Mouse (Mus musculus) neural tube, embryonic 14.5 days (tissue): ENCODE data around the gene Tmem252. TPM values are rescaled to one million over a fixed set of nuclear protein-coding genes. Genes with fewer than 3 reads are reported as not detected.

ENCODE experiments used
- polyA plus RNA-seq: library from polyadenylated mRNA; unstranded; fragments of >200 nt; fragmentation: Nextera tagmentation; extraction: Ambion mirVana; gene quantifications from 2 replicates; pipeline ENCODE4 v1.2.1, GENCODE M21; 2014

Tmem252 gene
- polyA plus RNA-seq, 1 experiment from 2014 or later = 3.0 TPM

Other genes with a start within 250 kb of the Tmem252 start
- gene Fam122a, start 196.7 kb upstream of the Tmem252 start, polyA plus RNA-seq = 58.9 and 62.5 TPM in 2 replicates
- gene Pip5k1b, start 118.1 kb upstream of the Tmem252 start, polyA plus RNA-seq = 1.9 and 2.1 TPM in 2 replicates
- 2.0 and 3.4 TPM in 2 replicates for gene Pgm5, start 187.8 kb downstream of the Tmem252 start, polyA plus RNA-seq
- gene Gm10053, start 201.7 kb downstream of the Tmem252 start, polyA plus RNA-seq = 286 and 321 TPM in 2 replicates
- gene Foxd4, start 227.2 kb downstream of the Tmem252 start, polyA plus RNA-seq = not detected in 2 replicates